Mouse (Mus musculus) thymus, adult 2 months (tissue): Measurements from ENCODE around the gene Ubqln3.

Experiments used
- CTCF ChIP-seq: fragments of 200-500 bp; IDR thresholded peaks from 2 replicates; pipeline ENCODE4 v1.5.1; 2012; ENCODE audit warnings: mild to moderate bottlenecking, control low read depth, low read length, moderate library complexity, borderline replicate concordance; ENCODE audit not compliant: control insufficient read depth, poor library complexity, insufficient read depth; ENCODE audit errors: extremely low read depth
- POLR2A ChIP-seq: fragments of 200-500 bp; IDR thresholded peaks from 2 replicates; pipeline ENCODE4 v1.6.1; 2012; ENCODE audit warnings: mild to moderate bottlenecking, low read length, control low read depth, moderate library complexity; ENCODE audit not compliant: control insufficient read depth, poor library complexity, insufficient read depth; ENCODE audit errors: extremely low read depth

GRCm38 (mm10) chr7:104169634-104170204, 26.6 kb upstream of the Ubqln3 start:
- TF ChIP-seq CTCF (no peak), POLR2A (no peak)
